Mouse (Mus musculus): Measurements from ENCODE around the gene Strn. TPM values are rescaled to one million over a fixed set of nuclear protein-coding genes. Genes with fewer than 3 reads are reported as not detected.
"Not testable (repeated sequence)": the region's sequence is repeated elsewhere in the genome, so short reads cannot be mapped to it uniquely, and the experiment has no call there.

Strn gene
- polyA plus RNA-seq, 1 experiment from 2014 or later: 5.4 TPM

GRCm38 (mm10) chr17:78710258-78710657 lies 26.7 kb downstream of the Strn start:
- DNase-seq (ENCODE audit: low spot score): no peak

- DNase-seq (ENCODE audit: low spot score): no peak
Observed at GRCm38 (mm10) chr17:78708422-78708821, 28.6 kb downstream of the Strn start.

DNA sequence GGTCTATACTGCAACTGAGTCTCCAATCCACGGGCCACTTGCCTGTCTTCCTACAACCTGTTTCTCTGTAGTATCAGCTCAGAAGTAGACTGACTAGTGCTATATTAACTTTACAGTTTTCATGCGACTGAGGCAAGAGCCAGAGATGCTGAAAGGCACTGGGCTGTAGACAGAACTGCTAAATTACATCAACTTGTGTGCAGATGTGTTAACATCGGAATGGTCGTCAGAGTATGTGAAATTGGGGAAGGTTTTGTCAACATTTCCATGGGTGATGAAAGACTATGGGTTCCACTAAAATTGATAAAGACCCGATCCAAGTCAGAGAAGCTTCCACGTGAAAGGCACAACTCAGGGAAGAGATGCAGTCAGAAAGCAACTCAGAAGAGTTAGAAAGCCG lies 34.0 kb downstream of the Strn start:
- DNase-seq (ENCODE audit: low spot score): no peak

DNA sequence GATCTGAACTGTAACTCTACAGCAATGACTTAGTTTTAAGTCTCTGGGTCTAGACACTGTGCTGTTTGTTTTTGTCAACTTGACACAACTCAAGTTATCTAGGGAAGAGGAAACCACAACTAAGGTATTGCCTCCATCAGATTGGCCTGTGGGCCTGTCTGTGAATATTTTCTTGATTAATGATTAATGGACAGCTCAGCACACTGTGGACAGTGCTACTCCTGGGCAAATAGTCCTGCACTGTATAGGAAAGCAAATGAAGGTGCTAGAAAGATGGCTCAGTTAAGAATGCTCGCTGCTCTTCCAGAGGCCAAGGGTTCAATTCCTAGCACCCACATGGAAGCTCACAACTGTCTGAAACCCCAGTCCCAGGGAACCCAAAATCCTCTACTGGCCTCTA lies 38.0 kb downstream of the Strn start:
- no peak for DNase-seq (ENCODE audit: low spot score)

DNA sequence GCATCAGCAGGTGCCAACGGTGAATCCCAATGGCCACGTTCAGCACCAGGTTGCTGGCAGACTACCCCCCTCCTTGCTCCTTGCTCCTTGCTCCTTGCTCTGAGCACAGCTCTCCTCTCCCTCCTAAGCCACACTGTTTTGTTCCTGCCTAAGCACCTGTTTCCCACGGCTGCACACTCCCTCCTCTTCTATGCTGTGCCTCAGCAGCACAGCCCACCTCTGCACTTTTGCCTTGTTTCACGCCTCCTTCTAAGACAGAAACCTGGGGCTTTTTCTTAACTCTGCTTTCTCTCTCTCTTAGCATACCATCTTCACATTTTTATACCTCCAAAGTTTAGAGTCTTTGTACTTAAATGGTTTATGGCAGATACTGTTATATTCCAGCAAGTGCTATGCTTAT lies 39.5 kb downstream of the Strn start:
- DNase-seq (ENCODE audit: low spot score): no peak

DNA sequence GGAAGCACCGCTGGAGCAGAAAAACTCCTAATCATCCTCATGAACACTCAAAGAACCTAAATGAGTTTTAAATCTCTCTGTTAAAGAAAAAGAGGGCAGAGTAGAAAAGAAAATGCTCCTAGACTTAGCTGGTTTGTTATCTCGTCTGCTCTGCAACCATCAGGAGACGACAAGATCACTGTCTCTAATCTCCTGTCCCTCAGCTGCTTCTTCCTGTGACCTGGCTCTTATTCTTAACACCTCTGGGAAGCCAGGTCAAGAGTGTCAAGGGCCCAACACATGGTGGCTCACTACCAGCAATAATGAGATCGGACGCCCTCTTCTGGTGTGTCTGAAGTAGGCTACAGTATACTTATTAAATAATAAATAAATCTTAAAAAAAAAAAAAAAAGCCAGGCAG lies 40.1 kb downstream of the Strn start:
- DNase-seq (ENCODE audit: low spot score): no peak

DNA sequence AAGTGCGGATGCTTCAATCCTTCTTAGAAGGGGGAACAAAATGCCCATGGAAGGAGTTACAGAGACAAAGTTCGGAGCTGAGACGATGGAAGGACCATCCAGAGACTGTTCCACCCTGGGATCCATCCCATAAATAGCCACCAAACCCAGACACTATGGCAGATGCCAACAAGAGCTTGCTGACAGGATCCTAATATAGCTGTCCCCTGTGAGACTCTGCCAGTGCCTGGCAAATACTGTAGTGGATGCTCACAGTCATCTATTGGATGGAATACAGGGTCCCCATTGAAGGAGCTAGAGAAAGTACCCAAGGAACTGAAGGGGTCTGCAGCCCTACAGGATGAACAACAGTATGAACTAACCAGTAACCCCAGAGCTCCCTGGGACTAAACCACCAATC lies 47.8 kb downstream of the Strn start:
- DNase-seq (ENCODE audit: low spot score): not testable (repeated sequence)

- no peak for DNase-seq (ENCODE audit: low spot score)
Observed at GRCm38 (mm10) chr17:78687971-78688370, 49.0 kb downstream of the Strn start.

GRCm38 (mm10) chr17:78685004-78685403 lies 52.0 kb downstream of the Strn start:
- DNase-seq (ENCODE audit: low spot score): no peak

DNA sequence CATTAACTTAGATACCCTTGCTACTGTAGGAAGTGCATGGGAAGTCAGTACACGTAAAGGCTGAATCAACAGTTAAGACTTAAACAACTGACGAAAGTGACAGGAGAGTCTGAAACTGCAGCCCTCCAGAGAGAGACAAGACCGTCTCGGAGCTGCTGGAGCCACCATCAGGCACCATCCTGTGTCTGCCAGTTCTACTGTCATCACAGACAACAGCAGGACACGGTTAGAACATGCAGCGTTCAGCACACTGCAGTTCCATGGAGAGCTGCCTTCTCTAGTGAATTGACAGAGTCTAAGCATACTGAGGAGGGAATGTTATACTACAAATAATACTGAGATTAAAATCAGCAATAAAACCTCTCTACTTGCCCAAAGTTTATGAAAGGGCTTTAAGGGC lies 54.6 kb downstream of the Strn start:
- no peak for DNase-seq (ENCODE audit: low spot score)

- DNase-seq (ENCODE audit: low spot score): no peak
Observed at GRCm38 (mm10) chr17:78679503-78679902, 57.5 kb downstream of the Strn start.

DNA sequence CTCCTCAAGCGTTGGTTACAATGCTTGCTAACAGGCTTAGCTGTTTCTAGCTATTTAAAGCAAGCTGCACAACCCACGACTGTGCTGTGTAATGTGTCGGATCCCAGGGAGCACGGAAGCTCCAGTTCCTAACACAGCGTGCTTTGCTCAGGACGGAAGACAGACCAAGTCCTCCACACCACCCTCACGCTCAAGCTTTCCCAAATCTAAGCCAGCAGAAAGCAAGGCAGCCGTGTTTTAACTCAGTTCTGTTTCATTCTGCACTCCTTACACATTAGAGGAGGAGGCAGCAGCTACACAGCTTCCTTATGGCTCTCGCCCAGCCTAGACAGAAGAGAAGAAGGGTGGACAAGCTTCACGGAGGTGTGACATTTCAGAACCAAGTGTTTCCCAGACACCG lies 60.2 kb downstream of the Strn start:
- DNase-seq (ENCODE audit: low spot score): no peak

DNA sequence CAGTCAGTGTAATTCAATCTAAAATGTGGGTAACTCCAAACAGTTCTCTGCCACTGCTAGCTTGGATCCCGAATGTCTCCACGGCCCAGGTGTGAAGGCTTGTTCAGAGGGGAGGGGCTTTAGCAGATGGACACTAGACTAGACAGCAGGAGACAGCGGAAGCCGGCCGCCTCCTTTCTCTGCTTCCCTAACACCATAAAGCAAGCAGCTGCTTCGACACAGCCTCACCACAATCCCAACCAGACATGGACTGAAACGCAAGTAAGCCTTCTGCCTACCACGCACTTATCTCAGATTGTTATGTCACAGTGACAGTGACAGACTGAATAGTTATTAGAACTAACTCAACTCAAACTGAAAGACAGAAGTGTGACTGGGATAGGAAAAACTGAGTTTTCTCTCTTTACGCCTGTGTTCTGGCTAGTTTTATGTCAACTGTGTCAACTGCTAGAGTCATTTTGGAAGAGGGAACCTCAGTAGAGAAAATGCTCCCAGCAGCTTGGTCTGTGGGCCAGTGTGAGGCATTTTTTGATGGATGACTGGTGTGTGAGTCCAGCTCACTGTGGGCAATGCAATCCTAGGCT lies 71.9 kb downstream of the Strn start:
- DNase-seq (ENCODE audit: low spot score): no peak

DNA sequence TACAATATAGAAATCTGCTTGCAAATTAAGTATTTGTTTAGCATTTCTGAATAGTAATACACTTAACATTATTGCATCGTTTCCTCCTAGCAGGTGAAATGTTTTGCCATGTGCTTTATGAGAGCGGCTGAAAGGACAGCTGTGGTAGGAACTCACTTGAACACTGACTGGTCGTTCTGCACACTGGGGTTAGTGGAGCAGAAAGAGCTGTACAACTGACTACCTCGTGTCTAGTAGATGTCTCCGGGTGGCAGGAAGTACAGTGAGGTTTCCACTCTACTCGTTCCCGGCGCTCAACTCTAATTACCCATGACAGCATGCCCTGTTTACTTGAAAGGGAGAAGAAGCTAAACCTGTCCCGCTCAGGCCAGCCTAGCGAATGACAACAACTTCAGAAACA lies 82.2 kb downstream of the Strn start:
- no peak for DNase-seq (ENCODE audit: low spot score)

DNA sequence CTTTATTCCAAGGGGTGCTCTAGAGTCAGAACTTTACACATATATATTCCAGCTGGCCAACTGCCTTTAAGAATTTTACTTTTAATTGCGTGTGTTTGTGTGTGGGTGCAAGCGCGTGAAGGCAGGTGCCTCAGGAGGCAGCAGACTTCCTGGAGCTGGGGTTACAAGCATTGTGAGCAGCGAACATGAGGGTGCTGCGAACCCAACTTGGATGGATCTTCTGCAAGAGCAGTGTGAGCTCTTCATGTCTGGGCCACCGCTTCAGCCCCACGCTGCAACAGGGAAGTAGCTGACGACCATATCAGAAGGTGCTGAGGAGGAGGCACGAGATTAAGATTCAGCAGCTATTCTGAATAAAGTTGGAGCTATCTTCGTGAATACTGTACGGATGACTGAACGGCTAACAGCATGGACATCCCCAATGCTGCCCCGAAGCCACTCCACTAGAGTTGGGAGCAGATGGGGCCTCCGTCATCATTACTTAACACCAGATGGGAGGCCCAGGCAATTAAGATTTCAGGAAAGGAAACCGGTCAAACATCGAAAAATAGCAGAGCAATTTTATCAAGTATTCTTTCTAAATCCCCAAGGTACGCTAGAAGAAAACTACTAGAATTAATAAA lies 93.0 kb downstream of the Strn start:
- DNase-seq (ENCODE audit: low spot score): no peak

DNA sequence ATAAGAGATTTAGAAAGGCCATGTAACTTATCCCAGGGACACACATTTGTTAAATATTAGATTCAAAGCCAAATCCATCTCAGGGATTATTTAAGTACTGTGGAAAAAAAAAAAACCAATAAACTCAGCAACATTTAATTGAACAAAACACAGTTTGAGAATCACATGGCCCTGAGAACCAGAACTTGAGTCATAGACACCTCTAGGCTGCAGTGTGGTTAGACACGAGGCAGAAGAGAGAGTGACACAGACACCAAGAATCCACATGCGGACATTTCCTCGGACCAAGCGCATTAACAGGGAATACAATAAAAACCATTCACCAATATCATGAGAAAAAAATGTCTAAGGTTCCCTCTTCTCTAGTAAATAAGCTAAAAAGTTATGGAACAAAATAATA lies 94.7 kb downstream of the Strn start:
- no peak for DNase-seq (ENCODE audit: low spot score)

GRCm38 (mm10) chr17:78640387-78640786 lies 96.6 kb downstream of the Strn start:
- no peak for DNase-seq (ENCODE audit: low spot score)

DNA sequence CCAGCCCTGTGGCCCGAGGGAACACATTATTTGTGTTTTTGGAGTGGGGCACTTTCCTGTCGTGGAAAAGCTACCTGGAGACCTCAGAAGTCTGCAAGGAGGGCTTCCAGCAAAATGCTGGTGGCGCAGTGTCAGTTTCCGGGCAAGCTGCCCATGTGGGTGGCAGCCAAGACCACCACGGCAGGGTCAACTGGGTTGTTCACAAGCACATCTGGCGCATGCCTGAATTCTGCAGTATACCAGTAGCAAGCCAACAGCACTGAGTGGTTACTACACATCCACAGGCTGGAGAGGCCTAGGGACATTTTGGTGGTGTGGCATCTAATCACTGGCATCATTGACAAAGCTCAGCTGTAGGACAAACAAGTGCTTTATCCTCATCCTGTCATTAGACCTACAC lies 97.9 kb downstream of the Strn start:
- no peak for DNase-seq (ENCODE audit: low spot score)

DNA sequence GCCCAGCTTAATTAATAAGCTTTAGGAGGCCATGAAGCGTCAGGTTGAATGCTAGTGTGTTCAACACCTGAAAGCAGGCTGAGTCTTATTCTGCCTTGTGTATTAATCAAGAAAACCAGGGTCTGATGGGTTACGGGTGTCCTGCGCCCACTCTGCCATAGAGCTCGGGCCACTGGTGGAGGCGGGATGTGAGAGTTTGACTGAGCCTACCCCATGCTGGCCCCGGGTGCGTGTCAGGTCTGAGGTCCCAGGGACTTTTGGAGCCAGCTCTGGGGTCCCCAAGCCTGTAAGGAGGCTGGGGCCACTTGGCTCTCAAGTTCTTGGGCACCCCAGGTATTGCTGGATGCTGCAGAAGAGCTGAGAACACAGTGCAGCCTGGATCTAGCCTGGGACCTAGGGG lies 99.9 kb downstream of the Strn start:
- no peak for DNase-seq (ENCODE audit: low spot score)

DNA sequence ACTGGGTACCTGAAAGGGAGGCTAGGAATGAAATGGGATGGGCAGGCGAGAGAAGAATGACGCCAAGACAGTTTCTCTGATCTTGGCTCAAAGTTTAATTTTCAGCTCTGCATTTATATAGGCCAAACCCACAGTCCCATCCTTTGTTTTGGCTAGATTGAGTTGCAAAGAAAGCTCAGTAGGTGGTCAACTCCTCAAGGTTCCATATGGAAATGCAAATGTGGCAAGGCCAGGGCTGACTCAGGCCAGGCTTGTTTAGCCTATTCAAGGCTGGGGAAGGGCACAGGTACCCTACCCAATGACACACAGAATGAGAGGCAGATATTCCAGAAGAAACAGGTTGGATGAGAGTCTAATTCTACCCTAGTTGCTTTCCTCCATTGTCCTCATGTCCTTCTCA lies 101.4 kb downstream of the Strn start:
- no peak for DNase-seq (ENCODE audit: low spot score)

GRCm38 (mm10) chr17:78624941-78625340 lies 112.1 kb downstream of the Strn start:
- no peak for DNase-seq (ENCODE audit: low spot score)

DNA sequence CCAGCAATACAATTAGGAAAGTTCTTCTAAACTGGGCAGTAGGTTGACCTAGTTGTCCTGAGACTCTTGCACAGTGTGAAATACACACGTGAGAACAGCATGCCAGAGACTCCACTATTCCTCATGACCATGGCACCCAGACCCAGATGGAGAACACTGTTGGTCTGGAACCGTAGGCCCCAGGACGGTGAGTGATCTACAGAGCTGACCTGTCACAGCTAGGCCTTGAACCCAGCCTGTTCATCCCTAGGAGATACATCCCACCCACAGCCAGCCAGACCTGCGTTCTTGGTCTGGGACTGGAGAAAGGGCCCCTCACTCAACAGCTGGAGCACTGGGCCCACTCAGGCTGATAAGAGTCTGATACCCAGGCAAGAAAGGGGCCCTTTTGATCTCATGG lies 115.1 kb downstream of the Strn start:
- no peak for DNase-seq (ENCODE audit: low spot score)

DNA sequence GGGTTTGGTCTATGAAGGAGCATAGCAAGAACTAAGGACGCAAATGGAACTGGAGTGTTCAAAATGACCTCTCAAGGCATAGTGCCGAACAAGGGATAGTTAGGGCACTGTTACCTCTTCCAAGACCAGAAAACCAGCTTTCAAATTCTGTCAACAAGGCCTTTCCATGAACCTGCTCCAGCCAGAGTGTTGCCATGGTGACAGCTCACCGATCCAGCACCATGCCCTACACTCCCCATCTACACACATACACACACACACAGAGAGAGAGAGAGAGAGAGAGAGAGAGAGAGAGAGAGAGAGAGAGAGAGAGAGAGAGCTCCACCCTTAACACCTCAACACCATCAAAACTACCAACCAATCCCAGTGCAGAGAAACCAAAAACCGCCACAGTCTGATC lies 116.3 kb downstream of the Strn start:
- no peak for DNase-seq (ENCODE audit: low spot score)

- DNase-seq (ENCODE audit: low spot score): no peak
Observed at GRCm38 (mm10) chr17:78619981-78620380, 117.0 kb downstream of the Strn start.
